Mouse (Mus musculus) midbrain, embryonic 11.5 days (tissue): ENCODE measurements around the gene Ephx4. TPM values are rescaled to one million over a fixed set of nuclear protein-coding genes. Genes with fewer than 3 reads are reported as not detected.

Experiments used
- ATAC-seq: fragments of 200-750 bp; cut with Nextera tagmentation; 2 replicates; pipeline ENCODE4 v1.8.0; 2017; ENCODE audit warnings: moderate TSS enrichment, moderate library complexity; ENCODE audit not compliant: low FRiP score
- DNase-seq: peaks from one replicate; pipeline ENCODE4 v3.0.0; 2015; ENCODE audit warnings: low spot score; ENCODE audit errors: missing footprints
- H3K27ac ChIP-seq: fragments of 300-500 bp; sonication (generic); 2 replicates; pipeline ENCODE4 v1.5.1; 2014; ENCODE audit warnings: low read depth, low read length
- H3K27me3 ChIP-seq: fragments of 300-500 bp; sonication (generic); 2 replicates; pipeline ENCODE4 v1.6.1; 2014; ENCODE audit warnings: mild to moderate bottlenecking, low read length, moderate library complexity, mixed read lengths; ENCODE audit not compliant: control insufficient read depth, insufficient read depth
- H3K36me3 ChIP-seq: fragments of 300-500 bp; sonication (generic); 2 replicates; pipeline ENCODE4 v1.6.1; 2014; ENCODE audit warnings: mild to moderate bottlenecking, low read length, moderate library complexity, mixed read lengths; ENCODE audit not compliant: control insufficient read depth, insufficient read depth
- H3K4me1 ChIP-seq: fragments of 300-500 bp; sonication (generic); 2 replicates; pipeline ENCODE4 v1.6.1; 2014; ENCODE audit warnings: low read length; ENCODE audit not compliant: control insufficient read depth, insufficient read depth
- H3K4me2 ChIP-seq: fragments of 300-500 bp; sonication (generic); 2 replicates; pipeline ENCODE4 v1.6.1; 2014; ENCODE audit warnings: mild to moderate bottlenecking, moderate library complexity
- H3K4me3 ChIP-seq: fragments of 300-500 bp; sonication (generic); 2 replicates; pipeline ENCODE4 v1.5.1; 2014; ENCODE audit warnings: low read depth, low read length
- H3K9ac ChIP-seq: fragments of 300-500 bp; sonication (generic); 2 replicates; pipeline ENCODE4 v1.6.1; 2014; ENCODE audit warnings: low read length
- H3K9me3 ChIP-seq: fragments of 300-500 bp; sonication (generic); 2 replicates; pipeline ENCODE4 v1.6.1; 2016; ENCODE audit warnings: low read length; ENCODE audit not compliant: control insufficient read depth
- WGBS: fragments of 180-500 bp; shearing (Covaris S2); extraction: QIAGEN DNeasy Blood & Tissue Kit; methylation state at CpG from one replicate; pipeline ENCODE4 v1.1.7; 2014; 5-methylcytosine and 5-hydroxymethylcytosine counted together
- polyA plus RNA-seq: library from polyadenylated mRNA; unstranded; fragments of >200 nt; fragmentation: Nextera tagmentation; extraction: Ambion mirVana; gene quantifications from 2 replicates; pipeline ENCODE4 v1.2.1, GENCODE M21; 2014

The Ephx4 gene
- polyA plus RNA-seq, 1 experiment from 2014 or later: 0.72 TPM

DNA sequence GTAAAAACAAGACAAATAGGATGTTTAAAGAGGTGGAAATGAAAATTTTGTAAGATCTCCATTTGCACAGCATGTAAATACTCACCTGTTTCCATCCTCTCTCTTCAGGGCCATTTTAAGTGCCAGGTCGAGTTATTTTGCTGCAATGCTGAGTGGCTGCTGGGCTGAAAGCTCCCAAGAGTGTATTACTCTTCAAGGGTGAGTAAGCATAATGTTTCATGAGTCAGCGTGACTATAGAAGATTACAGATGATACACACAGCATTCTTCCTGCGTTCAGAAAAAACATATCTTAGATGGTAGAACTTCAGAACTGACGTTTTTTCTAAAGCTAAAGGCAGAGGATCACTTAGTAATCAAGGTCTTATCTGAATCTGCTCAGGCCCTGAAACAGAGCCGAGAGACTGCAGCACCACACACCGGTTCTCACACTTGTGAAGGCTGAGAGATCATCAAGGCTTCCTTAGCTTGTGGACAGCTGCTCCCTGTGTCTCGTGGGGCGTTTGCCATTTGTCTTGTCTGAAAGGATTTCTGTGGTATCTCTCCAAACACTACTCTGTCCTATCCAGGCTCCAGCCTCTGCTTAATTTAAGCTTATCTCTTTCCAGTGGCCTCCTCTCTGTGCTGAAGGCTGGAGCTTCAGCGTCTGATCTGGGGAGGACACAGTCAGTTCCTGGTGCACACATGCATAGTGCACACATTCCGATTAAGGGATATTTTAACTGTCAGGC lies 68.2 kb downstream of the Ephx4 start:
- no peaks in the 10 kb centered on the region for H3K27me3 ChIP-seq
- no peak overlapping the region; the same call in 1 of the 2 replicates for H3K27ac ChIP-seq
- ATAC-seq (no peak), DNase-seq (no peak)
- no peaks in the 10 kb centered on the region for H3K4me1 ChIP-seq
- H3K9ac ChIP-seq: no peak overlapping the region
- 82% methylated on average over 10 of the region's 10 CpGs for WGBS
- H3K9me3 ChIP-seq: no peaks in the 10 kb centered on the region; the same call in 1 of the 2 replicates
- H3K4me3 ChIP-seq: no peak overlapping the region
- H3K4me2 ChIP-seq: no peak overlapping the region
- H3K36me3 ChIP-seq: peaks cover 2% of the 10 kb centered on the region; the same call in 1 of the 2 replicates

Other genes with a start within 250 kb of the Ephx4 start
- 7.8 and 9.0 TPM in 2 replicates for gene Tgfbr3, start 113.1 kb upstream of the Ephx4 start, polyA plus RNA-seq
- 2.3 and 2.4 TPM in 2 replicates for gene Brdt, start 71.6 kb upstream of the Ephx4 start, polyA plus RNA-seq
- not detected in 2 replicates for gene Lpcat2b, start 28.8 kb downstream of the Ephx4 start, polyA plus RNA-seq
- 10.0 and 11.2 TPM in 2 replicates for gene Btbd8, start 35.3 kb downstream of the Ephx4 start, polyA plus RNA-seq
- 0.18 and 0.31 TPM in 2 replicates for gene Gm42669, start 104.9 kb downstream of the Ephx4 start, polyA plus RNA-seq
- 0.19 and 0.22 TPM in 2 replicates for gene 1700028K03Rik, start 132.0 kb downstream of the Ephx4 start, polyA plus RNA-seq
- 22.9 and 23.1 TPM in 2 replicates for gene Rpap2, start 194.6 kb downstream of the Ephx4 start, polyA plus RNA-seq
- gene Glmn, start 195.2 kb downstream of the Ephx4 start, polyA plus RNA-seq: 31.5 and 39.5 TPM in 2 replicates